Mouse (Mus musculus) hindbrain, embryonic 15.5 days (tissue): ENCODE measurements at regions not wholly inside any gene's neighbourhood (a gene's known extent, or its start where the extent isn't known, plus 50 kb on each side); places are given as distances from the start of the nearest gene placed in this dataset.

Experiments used
- ATAC-seq: fragments of 200-750 bp; cut with Nextera tagmentation; 2 replicates; pipeline ENCODE4 v1.8.0; 2017; ENCODE audit warnings: low read depth, moderate number of reproducible peaks, moderate TSS enrichment; ENCODE audit not compliant: low FRiP score
- H3K27ac ChIP-seq: fragments of 300-500 bp; sonication (generic); replicated peaks from 2 replicates; pipeline ENCODE4 v1.5.1; 2015; ENCODE audit warnings: mild to moderate bottlenecking, inconsistent platforms
- H3K27me3 ChIP-seq: fragments of 300-500 bp; sonication (generic); 2 replicates; pipeline ENCODE4 v1.6.1; 2015; ENCODE audit warnings: control low read depth, inconsistent platforms
- H3K36me3 ChIP-seq: fragments of 300-500 bp; sonication (generic); 2 replicates; pipeline ENCODE4 v1.6.1; 2015; ENCODE audit warnings: control low read depth, inconsistent platforms
- H3K4me1 ChIP-seq: fragments of 300-500 bp; sonication (generic); replicated peaks from 2 replicates; pipeline ENCODE4 v1.6.1; 2015; ENCODE audit warnings: control low read depth, inconsistent platforms
- H3K4me2 ChIP-seq: fragments of 300-500 bp; sonication (generic); 2 replicates; pipeline ENCODE4 v1.6.1; 2015; ENCODE audit warnings: moderate library complexity, mild to moderate bottlenecking, inconsistent platforms
- H3K4me3 ChIP-seq: fragments of 300-500 bp; sonication (generic); 2 replicates; pipeline ENCODE4 v1.5.1; 2015; ENCODE audit warnings: mild to moderate bottlenecking, inconsistent platforms
- H3K9ac ChIP-seq: fragments of 300-500 bp; sonication (generic); 2 replicates; pipeline ENCODE4 v1.6.1; 2015; ENCODE audit warnings: inconsistent platforms
- H3K9me3 ChIP-seq: fragments of 300-500 bp; sonication (generic); 2 replicates; pipeline ENCODE4 v1.6.1; 2016; ENCODE audit warnings: control low read depth, inconsistent platforms
- WGBS: fragments of 180-500 bp; shearing (Covaris S2); methylation state at CpG from one replicate; pipeline ENCODE4 v1.1.7; 2015; 5-methylcytosine and 5-hydroxymethylcytosine counted together

GRCm38 (mm10) chr6:16667241-16667640 is 231.0 kb downstream of the Tfec start:
- no peaks in the 10 kb centered on the region for H3K36me3 ChIP-seq
- ATAC-seq, result no peak
- H3K4me1 ChIP-seq, result peaks cover 3% of the 10 kb centered on the region; the same call in 1 of the 2 replicates
- H3K4me2 ChIP-seq, result no peak overlapping the region
- H3K9me3 ChIP-seq, result 0 out of 2 replicates have a peak, but pooled peaks cover 6% of the 10 kb centered on the region
- no peak overlapping the region for H3K27ac ChIP-seq
- H3K9ac ChIP-seq, result no peak overlapping the region
- 19% methylated on average over 6 of the region's 6 CpGs for WGBS
- no peak overlapping the region for H3K4me3 ChIP-seq
- no peaks in the 10 kb centered on the region for H3K27me3 ChIP-seq

GRCm38 (mm10) chr6:16646269-16646668 is 252.0 kb downstream of the Tfec start:
- Histone ChIP-seq H3K9ac (no peak overlapping the region), H3K36me3 (no peaks in the 10 kb centered on the region), H3K4me3 (no peak overlapping the region), H3K4me2 (no peak overlapping the region), H3K9me3 (no peaks in the 10 kb centered on the region), H3K27ac (no peak overlapping the region), H3K27me3 (no peaks in the 10 kb centered on the region), H3K4me1 (no peaks in the 10 kb centered on the region)
- ATAC-seq, result no peak
- 93% methylated on average over 1 of the region's 1 CpGs for WGBS

- H3K9ac ChIP-seq, result no peak overlapping the region
- no peaks in the 10 kb centered on the region for H3K27me3 ChIP-seq
- no peak for ATAC-seq
- H3K27ac ChIP-seq, result no peak overlapping the region
- H3K36me3 ChIP-seq, result no peaks in the 10 kb centered on the region
- no peaks in the 10 kb centered on the region for H3K9me3 ChIP-seq
- no peak overlapping the region for H3K4me3 ChIP-seq
- H3K4me2 ChIP-seq, result no peak overlapping the region
- no peaks in the 10 kb centered on the region for H3K4me1 ChIP-seq
These were observed 254.7 kb downstream of the Tfec start for GRCm38 (mm10) chr6:16643519-16643918.

- Histone ChIP-seq H3K4me1 (no peaks in the 10 kb centered on the region), H3K36me3 (no peaks in the 10 kb centered on the region), H3K9ac (no peak overlapping the region), H3K27ac (no peak overlapping the region), H3K9me3 (no peaks in the 10 kb centered on the region), H3K4me3 (no peak overlapping the region), H3K27me3 (no peaks in the 10 kb centered on the region), H3K4me2 (no peak overlapping the region)
- no peak for ATAC-seq
- 90% methylated on average over 13 of the region's 13 CpGs for WGBS
These were observed 261.4 kb downstream of the Tfec start for GRCm38 (mm10) chr6:16636736-16637304.

GRCm38 (mm10) chr6:16636108-16636507 is 262.1 kb downstream of the Tfec start:
- Histone ChIP-seq H3K4me1 (no peaks in the 10 kb centered on the region), H3K4me2 (no peak overlapping the region), H3K36me3 (no peaks in the 10 kb centered on the region), H3K4me3 (no peak overlapping the region), H3K27me3 (no peaks in the 10 kb centered on the region), H3K9ac (no peak overlapping the region), H3K27ac (no peak overlapping the region), H3K9me3 (no peaks in the 10 kb centered on the region)
- WGBS, result 12% methylated on average over 2 of the region's 2 CpGs
- no peak for ATAC-seq

- no peak overlapping the region for H3K9ac ChIP-seq
- no peaks in the 10 kb centered on the region for H3K27me3 ChIP-seq
- no peak overlapping the region for H3K4me3 ChIP-seq
- WGBS, result 15% methylated on average over 9 of the region's 9 CpGs
- 0 out of 2 replicates have a peak, but pooled peaks cover 7% of the 10 kb centered on the region for H3K4me1 ChIP-seq
- no peak overlapping the region for H3K27ac ChIP-seq
- H3K36me3 ChIP-seq, result no peaks in the 10 kb centered on the region
- no peak overlapping the region for H3K4me2 ChIP-seq
- peak; percentile 74; the same call in 1 of the 2 replicates for ATAC-seq
- H3K9me3 ChIP-seq, result no peaks in the 10 kb centered on the region
These were observed 290.7 kb downstream of the Tfec start for GRCm38 (mm10) chr6:16607393-16608023.

GRCm38 (mm10) chr6:16606687-16607392 is 291.4 kb downstream of the Tfec start:
- H3K4me3 ChIP-seq, result no peak overlapping the region
- H3K27ac ChIP-seq, result no peak overlapping the region
- H3K27me3 ChIP-seq, result no peaks in the 10 kb centered on the region
- 0 out of 2 replicates have a peak, but pooled peaks cover 7% of the 10 kb centered on the region for H3K4me1 ChIP-seq
- no peak overlapping the region for H3K4me2 ChIP-seq
- no peaks in the 10 kb centered on the region for H3K9me3 ChIP-seq
- WGBS, result 52% methylated on average over 4 of the region's 4 CpGs
- H3K36me3 ChIP-seq, result no peaks in the 10 kb centered on the region
- no peak overlapping the region for H3K9ac ChIP-seq
- peak; percentile 45; the same call in 1 of the 2 replicates for ATAC-seq

- WGBS, result 87% methylated on average over 2 of the region's 2 CpGs
- ATAC-seq, result no peak
- Histone ChIP-seq H3K27ac (no peak overlapping the region), H3K4me3 (no peak overlapping the region), H3K4me1 (no peaks in the 10 kb centered on the region), H3K36me3 (no peaks in the 10 kb centered on the region), H3K9me3 (no peaks in the 10 kb centered on the region), H3K4me2 (no peak overlapping the region), H3K27me3 (no peaks in the 10 kb centered on the region), H3K9ac (no peak overlapping the region)
These were observed 305.8 kb downstream of the Tfec start for GRCm38 (mm10) chr6:16592411-16592810.

- no peak overlapping the region for H3K9ac ChIP-seq
- WGBS, result 63% methylated on average over 7 of the region's 7 CpGs
- H3K4me2 ChIP-seq, result no peak overlapping the region
- H3K36me3 ChIP-seq, result no peaks in the 10 kb centered on the region
- no peak for ATAC-seq
- no peaks in the 10 kb centered on the region for H3K4me1 ChIP-seq
- H3K27ac ChIP-seq, result no peak overlapping the region
- no peaks in the 10 kb centered on the region for H3K9me3 ChIP-seq
- H3K27me3 ChIP-seq, result no peaks in the 10 kb centered on the region
- no peak overlapping the region for H3K4me3 ChIP-seq
These were observed 315.9 kb downstream of the Tfec start for GRCm38 (mm10) chr6:16582302-16582701.

- Histone ChIP-seq H3K4me3 (no peak overlapping the region), H3K36me3 (no peaks in the 10 kb centered on the region), H3K4me2 (no peak overlapping the region), H3K27ac (no peak overlapping the region), H3K9me3 (no peaks in the 10 kb centered on the region), H3K4me1 (no peaks in the 10 kb centered on the region), H3K9ac (no peak overlapping the region), H3K27me3 (no peaks in the 10 kb centered on the region)
- no peak for ATAC-seq
- 72% methylated on average over 4 of the region's 4 CpGs for WGBS
These were observed 316.4 kb downstream of the Tfec start for GRCm38 (mm10) chr6:16581801-16582200.

- no peaks in the 10 kb centered on the region for H3K9me3 ChIP-seq
- H3K27me3 ChIP-seq, result no peaks in the 10 kb centered on the region
- no peak overlapping the region for H3K9ac ChIP-seq
- no peak for ATAC-seq
- no peaks in the 10 kb centered on the region for H3K4me1 ChIP-seq
- H3K27ac ChIP-seq, result no peak overlapping the region
- H3K4me2 ChIP-seq, result no peak overlapping the region
- no peak overlapping the region for H3K4me3 ChIP-seq
- no peaks in the 10 kb centered on the region for H3K36me3 ChIP-seq
- 86% methylated on average over 2 of the region's 2 CpGs for WGBS
These were observed 322.4 kb downstream of the Tfec start for GRCm38 (mm10) chr6:16575875-16576274.

GRCm38 (mm10) chr6:16572828-16573227 is 325.4 kb downstream of the Tfec start:
- no peaks in the 10 kb centered on the region for H3K9me3 ChIP-seq
- no peaks in the 10 kb centered on the region for H3K36me3 ChIP-seq
- ATAC-seq, result no peak
- H3K4me3 ChIP-seq, result no peak overlapping the region
- no peaks in the 10 kb centered on the region for H3K27me3 ChIP-seq
- H3K27ac ChIP-seq, result no peak overlapping the region
- no peak overlapping the region for H3K9ac ChIP-seq
- 81% methylated on average over 6 of the region's 6 CpGs for WGBS
- H3K4me2 ChIP-seq, result no peak overlapping the region
- no peaks in the 10 kb centered on the region for H3K4me1 ChIP-seq
